Mouse (Mus musculus) NIH3T3 (cell line): ENCODE measurements at regions not wholly inside any gene's neighbourhood (a gene's known extent, or its start where the extent isn't known, plus 50 kb on each side); places are given as distances from the start of the nearest gene placed in this dataset.

Experiments
- DNase-seq: peaks from one replicate; pipeline ENCODE4 v3.0.0-alpha.2; 2012; ENCODE audit warnings: low read depth

GRCm38 (mm10) chr6:11796361-11796760 lies 110.9 kb downstream of the Ndufa4 start:
- no peak for DNase-seq

DNA sequence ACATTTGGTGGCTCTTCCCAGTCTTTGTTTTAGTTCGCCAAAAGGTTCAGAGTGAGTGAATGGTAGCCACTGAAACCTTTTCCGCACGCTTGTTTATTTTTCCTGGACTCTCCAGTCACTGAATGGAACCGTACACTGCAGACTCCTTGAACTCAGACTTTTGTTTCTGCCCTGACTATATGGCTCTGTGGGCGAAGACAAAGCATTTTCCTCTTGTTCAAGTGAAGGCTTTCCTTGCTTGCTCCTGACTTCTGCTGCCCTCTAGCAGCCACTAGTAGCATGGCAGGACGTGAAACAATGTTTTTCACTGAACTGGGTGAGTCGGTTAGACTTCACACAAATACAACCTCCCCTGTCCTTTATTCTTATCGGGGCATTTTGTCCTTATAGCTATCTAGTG lies 113.9 kb downstream of the Ndufa4 start:
- DNase-seq, result peak; percentile 77

DNA sequence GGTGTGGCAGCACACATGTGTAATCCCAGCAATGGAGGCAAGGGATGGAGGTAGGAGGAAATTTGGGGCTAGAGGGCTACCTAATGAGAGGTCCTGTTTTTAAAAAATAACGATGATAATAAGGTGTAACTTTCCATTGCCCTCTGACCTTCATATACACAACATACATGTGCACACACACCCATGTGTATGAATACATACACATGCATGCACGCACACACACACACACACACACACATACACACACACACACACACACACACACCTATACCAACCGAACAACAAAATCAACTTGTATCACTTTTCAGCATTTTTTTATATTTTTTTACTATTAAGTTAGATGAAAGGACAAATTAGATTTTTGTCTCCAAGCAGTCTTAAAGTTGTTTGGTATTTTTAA lies 115.1 kb downstream of the Ndufa4 start:
- no peak for DNase-seq

- DNase-seq, result peak; percentile 36
Observed at GRCm38 (mm10) chr6:11791056-11791455, 116.2 kb downstream of the Ndufa4 start.

- DNase-seq, result peak; percentile 8
Observed at GRCm38 (mm10) chr6:11773992-11774391, 133.3 kb downstream of the Ndufa4 start.

DNA sequence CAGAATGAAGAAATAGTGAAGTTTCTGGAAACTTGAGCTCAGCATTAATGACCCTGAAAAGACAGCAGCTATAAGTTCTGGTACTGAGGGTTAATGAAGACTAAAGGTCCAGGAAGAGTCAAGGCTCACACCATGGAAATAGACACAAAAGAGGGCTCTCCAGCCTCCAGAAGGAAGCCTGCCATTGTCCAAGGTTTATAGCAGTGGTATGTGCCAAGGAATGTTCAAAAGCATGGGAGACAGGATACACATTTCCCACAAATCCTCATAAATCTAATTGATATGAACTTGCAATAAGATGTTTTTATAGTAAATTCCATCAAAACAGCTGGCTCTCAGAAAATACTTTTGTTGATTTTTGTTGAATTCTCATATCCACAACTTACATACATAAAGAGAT lies 144.4 kb downstream of the Ndufa4 start:
- DNase-seq, result no peak

- no peak for DNase-seq
Observed at GRCm38 (mm10) chr6:11737667-11738066, 169.6 kb downstream of the Ndufa4 start.

- DNase-seq, result no peak
Observed at GRCm38 (mm10) chr6:11731126-11731525, 176.2 kb downstream of the Ndufa4 start.

- no peak for DNase-seq
Observed at GRCm38 (mm10) chr6:11730667-11731066, 176.6 kb downstream of the Ndufa4 start.

DNA sequence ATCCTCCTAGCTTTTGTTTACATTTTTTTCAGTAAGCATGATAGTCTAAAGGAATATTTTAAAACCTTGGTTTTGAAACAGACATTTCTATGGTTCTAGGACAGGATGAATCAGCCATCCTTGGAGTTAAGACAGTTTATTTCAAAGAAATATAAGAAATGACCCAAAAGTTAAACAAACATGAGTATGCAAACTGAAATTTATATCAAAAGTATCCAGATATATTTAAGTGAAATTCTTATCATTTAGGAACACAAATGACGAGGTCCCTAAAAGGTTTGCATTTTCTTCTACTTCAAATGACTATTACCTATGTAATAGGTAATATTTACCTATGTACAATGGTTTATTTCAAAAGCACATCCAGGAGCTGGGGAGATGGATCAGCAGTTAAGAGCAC lies 179.5 kb downstream of the Ndufa4 start:
- no peak for DNase-seq

DNA sequence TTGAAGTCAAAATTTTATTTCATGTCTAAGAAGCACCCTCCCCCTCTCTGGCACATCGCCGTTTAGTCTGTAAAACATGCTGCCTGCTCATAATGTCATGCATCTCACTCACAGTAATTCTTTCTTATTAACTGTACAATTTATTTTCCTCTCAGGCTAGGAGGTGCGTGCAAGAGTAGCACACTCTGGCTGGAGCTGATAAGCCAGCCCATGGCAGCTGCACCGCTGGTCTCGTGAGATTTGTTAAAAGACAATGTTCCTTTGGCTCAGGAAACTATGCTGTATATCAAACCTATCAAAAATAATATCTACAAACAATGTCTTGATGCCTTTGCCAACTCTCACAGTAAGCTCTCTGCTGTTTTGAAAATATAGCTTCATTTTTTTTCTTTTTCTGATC lies 179.9 kb downstream of the Ndufa4 start:
- no peak for DNase-seq

DNA sequence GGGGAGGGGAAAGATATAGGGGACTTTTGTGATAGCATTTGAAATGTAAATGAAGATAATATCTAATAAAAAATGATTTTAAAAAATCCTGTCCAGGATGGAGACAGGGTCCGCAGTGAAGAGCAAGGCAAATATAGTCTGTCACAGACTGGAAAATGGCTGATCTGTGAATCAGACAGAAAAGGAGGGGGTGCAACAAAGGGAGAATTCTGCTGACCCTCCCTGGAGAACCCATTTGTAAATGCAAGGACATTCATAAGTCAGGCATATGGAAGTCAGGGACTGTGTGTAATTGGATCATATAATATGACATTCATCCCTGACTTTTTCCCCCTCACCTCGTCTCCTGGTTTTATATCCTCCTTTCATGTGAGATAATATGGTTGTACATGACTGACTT lies 183.8 kb downstream of the Ndufa4 start:
- DNase-seq, result no peak

DNA sequence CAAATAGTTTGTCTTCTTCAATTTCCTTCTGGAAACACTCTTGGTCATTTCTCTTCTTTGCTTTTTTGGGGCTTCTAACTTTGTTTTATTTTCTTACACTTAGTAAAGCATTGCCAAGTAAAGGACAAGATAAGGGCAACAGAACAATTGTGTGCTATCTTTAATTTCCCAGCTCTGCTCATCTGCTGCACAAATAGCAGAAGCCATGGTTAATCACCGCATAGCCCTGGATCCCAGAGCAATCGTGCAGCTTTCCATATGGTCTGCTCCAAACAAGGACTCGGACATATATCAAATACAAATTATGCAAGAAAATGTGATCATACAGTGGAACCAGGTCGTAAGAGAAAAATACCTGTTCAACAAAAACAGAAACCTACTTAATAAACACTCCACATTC lies 187.0 kb downstream of the Ndufa4 start:
- no peak for DNase-seq

- DNase-seq, result no peak
Observed at GRCm38 (mm10) chr6:11710581-11710980, 196.7 kb downstream of the Ndufa4 start.

GRCm38 (mm10) chr6:11709465-11709864 lies 197.8 kb downstream of the Ndufa4 start:
- no peak for DNase-seq
